Mouse (Mus musculus): Measurements from ENCODE around the gene Atxn1. TPM values are rescaled to one million over a fixed set of nuclear protein-coding genes. Genes with fewer than 3 reads are reported as not detected.

Gene Atxn1
- 1.5 TPM for polyA plus RNA-seq (2014; fragmentation: Illumina TruSeq; extraction: RNeasy Lipid Tissue Mini Kit (QIAGEN cat#74804); ENCODE audit: low read depth, low replicate concordance)

GRCm38 (mm10) chr13:45964853-45965593 is at the start of gene Atxn1:
Gene Atxn1, minus strand, starts transcription at chr13:45965008.

GRCm38 (mm10) chr13:45507274-45508229 is 457.3 kb downstream of the Atxn1 start, which contains the start of gene Gmpr:
Gene Gmpr, plus strand, starts transcription at chr13:45507444.

